Mouse (Mus musculus): ENCODE measurements around the gene Myo6.
A peak's percentile ranks its signal among the peaks of the same experiment; 100 is the strongest.

Myo6 gene

DNA sequence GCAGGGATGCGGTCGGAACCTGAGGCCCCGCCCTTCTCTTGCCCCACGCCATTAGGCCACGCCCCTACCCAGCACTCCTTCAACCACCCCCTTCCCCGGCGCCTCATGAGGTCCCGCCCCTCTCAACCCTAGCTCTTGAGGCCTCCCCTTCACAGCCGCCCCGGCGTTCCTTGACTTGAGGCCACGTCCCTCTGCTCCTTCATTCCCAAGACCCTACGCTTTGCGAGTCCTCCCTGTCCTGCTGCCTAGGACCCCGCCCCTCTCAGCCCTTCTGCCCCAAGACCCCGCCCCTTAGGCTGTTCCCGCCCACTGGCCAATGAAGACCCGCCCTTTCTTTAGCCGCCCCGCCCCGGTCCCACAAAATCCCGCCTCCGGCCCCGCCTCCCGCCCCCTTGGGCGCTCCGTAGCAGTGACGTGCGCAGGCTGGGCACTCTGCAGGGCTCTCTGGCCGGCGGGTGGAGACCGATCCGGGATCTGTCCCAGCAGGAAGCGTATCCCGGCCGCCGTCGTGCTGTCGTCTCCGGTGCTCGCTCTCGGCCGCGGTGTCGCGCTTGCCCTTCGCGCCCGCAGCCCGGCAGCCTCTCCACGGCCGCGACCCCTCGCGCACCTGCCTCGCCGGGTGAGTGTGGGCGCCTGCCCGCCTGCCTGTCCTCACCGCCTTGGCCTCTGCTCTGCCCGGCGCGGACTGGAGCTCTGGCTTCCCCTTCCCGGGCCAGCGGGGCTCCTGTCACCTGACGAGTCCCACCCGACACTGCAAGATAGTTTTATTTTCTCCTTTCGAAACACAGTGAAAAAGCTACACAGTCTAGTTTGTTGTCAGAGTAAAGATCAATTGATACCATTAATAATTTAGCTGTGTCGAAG lies at the start of gene Myo6:
TSS of gene Myo6 (plus strand) at position 421 of the 864 bp plus-strand sequence.
- DNase-seq, result peak; percentile 93

DNA sequence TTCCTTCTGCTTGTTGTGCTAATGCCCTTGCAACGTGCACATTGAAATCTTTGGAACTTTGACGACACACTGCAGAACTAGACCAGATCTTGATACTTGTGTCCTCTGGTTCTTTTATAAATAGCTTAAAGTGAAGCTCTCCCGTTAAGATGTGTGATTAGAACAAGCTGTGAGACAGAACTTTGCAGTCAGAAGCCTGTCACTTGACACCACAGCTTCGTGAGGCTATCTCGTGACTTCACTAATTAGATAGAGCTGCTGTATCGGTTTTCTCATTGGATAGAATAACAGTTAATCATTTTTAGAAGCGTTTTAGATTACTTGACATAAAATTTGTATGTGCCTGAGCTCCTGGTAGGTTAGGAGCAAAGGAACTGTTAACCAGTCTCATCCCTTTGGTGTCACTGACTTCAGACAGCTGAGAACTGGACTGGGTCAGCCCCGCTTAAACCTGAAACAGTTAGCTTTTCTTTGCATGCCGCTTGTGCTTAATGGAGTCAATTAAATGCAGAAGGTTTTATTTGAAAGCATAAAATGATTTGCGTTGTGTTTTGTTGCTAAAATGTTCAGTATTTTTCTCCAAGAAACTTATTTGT lies 18.7 kb upstream of the Myo6 start:
- no peak for DNase-seq

DNA sequence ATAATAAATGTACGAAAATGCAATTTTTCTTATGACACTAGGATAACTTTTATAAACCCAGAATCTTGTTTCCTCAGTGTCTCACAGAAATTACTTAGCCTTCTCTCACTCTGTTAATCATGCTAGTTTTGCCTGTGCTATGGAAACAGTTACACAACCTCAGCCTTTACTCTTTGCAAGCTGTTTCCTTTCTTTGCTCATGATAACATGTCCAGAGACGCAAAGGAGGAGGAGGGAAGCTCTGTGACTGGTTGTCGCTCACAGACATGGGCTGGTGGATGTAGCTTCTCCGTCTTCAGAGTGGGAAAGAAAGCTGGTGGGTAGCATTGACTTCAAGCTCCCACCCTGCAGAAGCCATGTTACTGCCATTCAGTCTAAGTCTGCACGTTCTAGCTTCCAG lies 15.2 kb upstream of the Myo6 start:
- no peak for DNase-seq

DNA sequence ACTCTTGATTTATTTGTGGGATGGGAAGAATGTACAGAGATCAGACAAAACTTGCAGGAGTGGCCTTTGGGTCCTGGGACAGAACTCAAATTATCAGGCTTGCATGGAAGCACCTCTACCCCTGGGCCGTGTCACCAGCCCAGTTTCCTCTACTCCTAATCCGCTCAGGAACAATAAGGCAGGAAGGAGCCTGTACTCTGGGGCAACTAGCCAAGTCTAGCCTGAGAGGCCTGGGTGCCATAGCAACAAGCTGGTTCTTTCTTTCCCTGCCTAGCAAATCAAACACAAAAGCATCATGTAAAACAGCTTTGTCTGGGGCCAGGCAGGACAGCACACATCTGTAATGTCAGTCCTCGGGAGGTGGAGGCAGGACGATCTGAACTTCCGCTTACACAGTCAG lies 9.6 kb upstream of the Myo6 start:
- DNase-seq, result no peak

DNA sequence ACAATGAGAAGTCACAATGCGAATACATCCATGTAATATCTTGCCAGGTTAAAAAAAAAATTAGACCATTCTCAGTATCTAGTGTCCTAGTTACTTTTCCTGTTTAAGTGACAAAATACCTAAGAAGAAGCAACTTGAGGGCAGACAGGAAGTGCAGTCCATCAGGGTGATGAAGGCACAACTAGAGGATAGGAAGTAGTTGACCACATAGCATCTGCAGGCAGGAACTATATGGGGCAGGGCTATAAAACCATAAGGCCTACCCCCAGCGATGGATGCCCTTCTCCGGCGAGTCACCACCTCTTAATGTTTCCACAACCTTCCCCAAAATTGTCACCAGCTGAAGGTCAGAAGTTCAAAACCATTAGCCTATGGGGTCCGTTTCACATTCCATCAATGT lies 8.1 kb upstream of the Myo6 start:
- DNase-seq, result no peak

DNA sequence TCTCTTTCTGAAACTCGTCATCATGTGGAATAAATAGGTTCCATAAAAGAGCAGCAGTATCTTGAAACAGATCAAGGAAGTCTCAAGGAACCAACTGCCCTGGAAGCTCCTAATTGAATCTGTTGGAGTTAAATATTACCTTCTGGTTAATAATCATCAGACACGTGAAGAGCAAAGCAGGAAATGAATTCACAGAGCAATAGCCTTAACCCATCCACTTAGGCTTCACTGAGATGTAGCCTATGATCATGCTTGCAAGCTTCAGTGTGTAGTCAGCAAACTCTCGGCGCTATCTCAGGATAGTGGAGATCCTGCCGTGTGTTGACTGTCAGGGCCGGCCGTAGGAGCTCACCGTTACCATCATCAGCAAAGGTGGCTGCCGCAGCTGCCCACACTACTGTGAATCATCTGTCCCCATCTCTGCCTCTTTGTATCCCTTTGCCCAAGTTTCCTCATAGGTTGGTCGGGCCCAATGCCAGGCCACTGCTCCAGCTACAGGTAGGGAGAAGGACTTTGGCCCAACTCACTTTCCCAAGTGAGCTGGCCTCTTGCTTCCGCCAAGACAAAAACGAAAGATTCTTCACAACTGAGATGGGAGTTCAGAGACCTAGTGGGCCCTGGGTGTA lies 6.9 kb upstream of the Myo6 start:
- DNase-seq, result no peak

DNA sequence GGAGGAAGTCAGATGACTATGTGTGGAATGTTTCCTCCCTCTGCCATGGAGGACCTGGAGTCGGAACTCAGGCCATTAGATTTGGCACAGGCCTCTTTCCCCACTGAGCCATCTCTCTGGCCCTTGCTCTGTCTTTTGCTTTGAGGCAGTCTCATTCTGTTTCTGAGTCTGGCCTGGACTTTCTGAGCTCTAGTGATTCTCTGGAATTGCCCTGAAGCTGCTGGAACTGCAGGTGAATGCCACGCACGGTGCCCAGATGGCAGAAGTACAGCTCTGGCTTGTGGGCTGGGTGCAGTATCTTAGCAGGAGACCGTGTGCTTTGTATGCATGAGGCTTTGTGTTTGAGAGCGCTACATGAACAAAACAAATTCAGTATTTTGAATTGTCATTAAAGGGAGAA lies 5.9 kb upstream of the Myo6 start:
- DNase-seq, result no peak

DNA sequence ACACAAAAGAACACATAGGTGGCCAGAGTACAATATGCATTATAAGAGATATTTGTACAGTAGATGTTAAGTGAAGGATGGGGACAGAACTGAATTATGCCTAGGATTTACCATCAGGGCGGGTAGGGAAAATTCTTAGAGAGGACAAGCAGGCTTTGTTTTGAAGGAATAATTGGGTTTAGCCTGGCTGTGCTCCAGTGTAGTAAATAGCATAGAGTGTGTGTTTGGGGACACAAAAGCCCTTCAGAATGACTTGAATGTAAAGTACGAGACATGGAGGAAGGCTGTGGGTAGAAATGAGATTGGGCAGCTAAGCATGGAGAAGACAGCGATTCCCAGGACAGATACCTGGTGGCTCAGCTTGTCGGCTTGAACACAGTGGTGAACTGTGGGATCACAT lies 3.4 kb upstream of the Myo6 start:
- no peak for DNase-seq

DNA sequence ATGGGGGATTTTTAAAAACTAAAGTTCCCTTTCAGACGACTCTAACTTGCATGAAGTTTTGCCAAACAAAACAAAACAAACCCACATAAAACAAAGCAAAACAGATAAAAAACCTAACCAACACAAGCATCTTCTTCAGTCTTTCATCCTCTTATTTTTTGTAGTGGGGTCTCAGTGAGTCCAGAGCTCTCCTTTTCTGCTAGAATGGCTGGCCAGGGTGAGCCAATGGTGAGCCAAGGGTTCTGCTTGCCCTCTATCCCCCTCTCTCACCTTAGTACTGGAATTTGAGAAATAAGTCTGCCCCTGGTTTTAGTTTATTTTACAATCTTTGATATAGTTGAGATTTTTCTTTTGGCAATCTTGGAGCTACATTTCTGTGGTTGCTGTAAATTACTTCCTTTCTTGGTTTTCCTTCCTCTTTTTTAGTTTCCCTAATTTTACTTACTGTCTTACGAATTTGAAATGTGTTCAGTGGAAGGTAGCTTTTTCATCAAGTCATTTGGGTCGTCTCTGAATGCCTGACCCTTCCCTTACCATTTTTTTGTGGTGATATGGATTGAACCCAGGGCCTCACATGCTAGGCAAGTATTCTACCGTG lies 1.6 kb upstream of the Myo6 start:
- DNase-seq, result no peak

DNA sequence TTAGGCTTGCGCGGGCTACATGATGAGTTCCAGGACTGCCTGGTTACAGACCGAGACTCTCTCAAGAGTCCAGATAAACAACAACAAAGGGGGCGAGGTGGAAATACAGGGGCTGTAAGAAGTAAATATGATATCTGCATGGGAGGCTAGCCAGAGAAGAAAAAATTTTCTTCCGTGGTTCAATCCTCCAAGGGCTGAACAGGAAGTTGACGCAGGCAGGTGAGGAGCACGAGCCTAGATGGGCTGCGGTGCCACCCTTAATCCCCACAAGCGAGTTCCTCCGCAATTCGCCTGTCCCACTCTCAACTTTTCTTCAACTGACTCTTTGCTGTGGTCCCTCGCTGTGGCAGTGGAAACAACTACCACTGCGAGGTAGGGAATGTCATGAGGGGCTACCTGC lies 640 bp upstream of the Myo6 start:
- peak; percentile 72 for DNase-seq

DNA sequence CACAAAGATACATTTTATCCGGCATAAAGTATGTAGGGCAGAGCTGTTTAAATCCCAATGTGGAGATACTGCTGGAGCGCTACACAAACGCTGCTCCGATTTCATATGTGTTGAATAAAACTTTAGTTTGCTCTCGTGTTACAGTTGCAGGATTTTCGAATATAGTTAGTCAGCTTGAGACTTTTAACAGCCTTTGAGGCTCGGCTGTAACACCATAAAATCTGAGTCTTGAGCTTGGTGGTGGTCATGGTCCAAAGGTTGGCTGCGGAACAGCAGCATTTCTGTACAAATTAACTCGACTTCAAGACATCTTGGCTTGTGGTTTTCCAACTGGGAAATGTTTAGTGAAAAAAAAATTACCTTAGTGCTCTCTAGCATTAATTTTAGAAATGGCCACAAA lies 859 bp downstream of the Myo6 start:
- DNase-seq, result no peak

DNA sequence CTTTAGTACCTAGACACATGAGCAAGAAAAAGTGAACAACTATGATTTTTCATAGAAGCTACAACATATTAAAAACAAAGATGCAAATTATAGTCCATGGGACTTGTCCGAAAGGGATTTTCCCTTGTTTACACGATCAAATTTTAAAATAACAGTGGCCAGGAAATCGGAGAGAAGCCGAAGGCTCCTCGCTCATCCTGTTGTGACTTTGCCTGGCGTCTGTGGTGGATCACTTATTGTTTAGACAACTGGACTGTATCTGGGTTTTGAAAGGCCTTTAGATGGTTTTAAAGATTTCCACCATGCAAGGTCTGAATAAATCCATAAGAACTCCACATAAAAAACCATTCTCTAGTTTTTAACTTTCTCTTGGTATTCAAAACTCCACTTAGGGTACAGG lies 1.6 kb downstream of the Myo6 start:
- no peak for DNase-seq

DNA sequence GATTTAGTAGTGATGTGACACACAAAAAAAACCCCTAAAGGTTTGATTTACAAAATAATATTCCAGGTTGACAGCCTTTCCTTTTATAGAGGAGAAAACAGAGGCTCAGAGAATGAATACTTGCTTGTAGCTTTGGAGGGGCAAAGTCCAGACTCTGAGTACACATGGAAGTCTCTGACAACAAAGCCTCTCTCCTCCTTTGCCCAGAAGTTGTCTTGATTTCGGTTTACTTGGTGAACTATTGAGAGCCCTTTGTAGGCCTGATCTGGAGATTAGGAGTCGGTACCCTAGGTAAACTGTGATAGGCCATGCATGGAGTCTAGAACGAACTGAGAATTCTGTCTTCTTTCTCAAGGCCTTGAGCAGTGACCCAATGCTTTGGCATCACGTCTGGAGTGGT lies 2.3 kb downstream of the Myo6 start:
- DNase-seq, result no peak

DNA sequence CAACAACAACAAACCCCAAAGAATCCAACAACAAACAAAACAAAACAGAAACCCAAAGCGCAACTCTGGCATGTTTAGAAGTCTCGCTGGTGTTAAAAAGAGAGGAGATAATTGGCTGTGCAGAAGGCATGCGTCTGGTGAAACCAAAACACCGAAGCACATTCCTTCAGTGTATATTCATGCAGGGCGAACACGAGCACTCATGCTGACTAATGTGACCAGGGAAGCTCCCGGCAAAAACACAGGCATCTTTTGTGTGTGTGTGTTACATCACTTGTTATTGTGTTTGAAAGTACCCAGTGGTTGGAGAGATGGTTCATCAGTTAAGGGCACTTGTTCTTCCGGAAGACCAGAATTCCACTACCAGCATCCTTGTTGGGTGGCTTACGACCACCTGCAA lies 4.7 kb downstream of the Myo6 start:
- DNase-seq, result no peak

DNA sequence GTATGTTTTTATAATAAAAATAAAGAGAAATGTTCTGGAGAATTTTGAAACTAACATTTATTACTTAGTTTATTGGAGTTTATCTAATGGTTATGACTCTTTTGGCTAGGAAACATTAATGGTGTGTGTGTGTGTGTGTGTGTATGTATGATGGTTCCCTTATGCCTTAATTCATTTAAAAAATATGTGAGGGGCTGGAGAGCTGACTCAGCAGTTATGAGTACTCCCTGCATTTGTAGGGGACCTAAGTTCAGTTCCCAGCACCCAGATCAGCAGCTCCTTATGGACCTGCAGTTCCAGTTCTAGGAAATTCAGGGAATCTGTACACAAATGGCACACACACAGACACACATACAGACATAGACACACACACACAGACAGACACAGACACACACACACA lies 6.4 kb downstream of the Myo6 start:
- DNase-seq, result no peak

DNA sequence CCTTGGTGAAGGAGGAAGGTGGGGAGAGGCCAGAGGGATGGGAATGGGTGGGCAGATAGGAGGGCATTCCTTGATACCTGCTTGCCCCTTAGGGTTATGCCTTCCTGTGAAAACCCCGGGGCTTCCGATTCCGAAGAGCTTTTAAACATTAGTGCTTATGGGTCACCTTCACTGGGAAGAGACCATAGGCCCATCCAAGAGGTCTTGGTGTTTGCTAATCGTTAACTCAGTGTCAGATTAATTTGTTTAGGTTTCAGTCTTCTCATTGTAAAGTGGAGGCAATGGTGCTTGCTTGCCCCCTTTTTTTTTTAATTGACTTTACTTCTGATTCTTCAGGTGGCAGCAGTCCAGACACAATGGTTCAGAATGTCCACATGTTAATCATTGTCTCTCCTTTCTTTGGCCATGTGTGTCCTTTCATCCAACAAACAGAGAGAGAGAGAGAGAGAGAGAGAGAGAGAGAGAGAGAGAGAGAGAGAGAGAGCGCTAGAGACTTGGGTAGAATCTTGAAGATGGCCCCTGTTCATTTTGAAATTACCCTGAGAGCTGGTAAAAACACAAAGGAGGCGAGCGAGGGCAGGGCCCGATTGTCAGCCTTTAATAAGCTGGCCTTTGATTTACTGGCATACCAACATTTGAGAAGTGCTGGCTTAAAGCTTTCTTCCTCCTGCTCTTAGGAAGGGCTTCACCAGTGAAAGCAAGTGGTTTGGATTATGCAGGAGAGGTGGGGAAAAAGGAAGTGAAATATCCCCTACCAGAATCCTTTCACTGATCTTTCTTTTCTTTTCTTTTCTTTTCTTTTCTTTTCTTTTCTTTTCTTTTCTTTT lies 7.8 kb downstream of the Myo6 start:
- no peak for DNase-seq

DNA sequence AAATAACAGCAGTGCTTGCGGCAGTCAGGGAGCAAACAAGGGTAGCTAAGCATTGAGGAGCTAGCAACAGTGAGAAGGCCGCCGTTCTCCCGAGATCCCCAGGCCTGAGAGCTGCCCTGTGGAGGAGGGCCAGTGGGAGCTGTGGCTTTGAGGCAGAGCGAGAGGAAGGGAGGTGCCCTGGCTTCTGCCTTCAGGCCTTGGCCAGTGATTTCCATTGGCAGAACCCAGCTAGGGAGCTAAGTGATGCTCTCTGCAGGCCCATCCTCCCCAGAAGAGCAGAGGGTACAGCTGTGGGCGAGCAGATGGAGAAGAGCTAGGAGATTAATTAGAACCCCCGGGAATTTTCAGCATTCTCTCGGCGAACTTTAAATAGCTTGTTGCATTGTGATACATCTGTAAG lies 8.8 kb downstream of the Myo6 start:
- peak; percentile 51 for DNase-seq

DNA sequence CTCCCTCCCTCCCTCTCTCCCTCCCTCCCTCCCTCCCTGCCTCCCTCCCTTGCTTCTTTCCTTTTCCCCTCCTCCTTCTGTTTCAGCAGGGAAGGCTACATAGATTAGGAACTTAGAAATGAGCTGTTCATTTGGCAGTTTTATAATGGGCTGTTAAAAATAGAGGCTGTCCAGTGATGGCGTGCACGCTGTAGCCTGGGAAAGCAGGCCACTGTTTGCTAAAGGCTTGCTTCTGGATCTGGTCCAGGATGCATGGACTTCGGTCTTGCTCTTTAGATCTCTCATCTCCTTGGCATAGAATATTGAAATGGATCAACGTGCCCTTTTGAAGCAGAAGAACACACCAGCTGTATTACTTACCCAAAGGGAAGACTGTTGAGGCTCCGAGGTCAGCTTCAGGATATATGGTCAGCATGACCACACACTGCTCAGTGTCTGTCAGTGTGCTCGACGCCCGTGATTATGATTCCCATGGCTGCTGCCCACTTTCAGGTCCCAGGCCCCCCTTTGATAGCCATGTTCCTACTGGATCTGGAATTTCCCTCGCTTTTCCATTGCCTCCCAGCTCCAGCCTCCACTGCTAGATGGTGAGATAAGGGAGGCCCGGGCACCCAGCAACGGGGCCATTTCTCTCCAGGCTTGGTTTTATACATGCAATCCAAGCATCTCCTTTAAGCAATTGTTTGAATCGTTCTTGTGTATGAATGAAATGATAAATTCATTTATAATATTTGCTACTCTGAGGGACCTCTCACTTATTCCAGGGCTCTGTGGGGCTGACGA lies 12.1 kb downstream of the Myo6 start:
- DNase-seq, result peak; percentile 37

DNA sequence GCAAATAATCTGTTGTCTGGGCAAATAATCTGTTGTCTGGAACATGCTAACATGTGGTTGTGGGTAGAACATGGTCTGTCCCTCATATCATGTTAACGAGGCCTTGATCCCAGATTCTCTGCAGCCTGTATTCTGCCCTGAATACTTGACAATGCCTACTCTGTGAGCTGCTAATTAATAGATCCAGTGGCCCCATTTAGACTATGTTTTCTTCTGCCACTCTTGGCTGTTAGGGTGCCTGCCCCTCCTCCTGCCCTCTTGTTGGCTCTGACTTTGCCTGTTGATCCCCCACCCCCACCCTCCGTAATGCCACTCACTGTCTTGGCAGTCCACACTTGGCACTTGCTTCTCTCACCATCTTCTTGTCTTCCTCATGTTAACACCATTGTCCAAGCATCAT lies 13.8 kb downstream of the Myo6 start:
- DNase-seq, result no peak

DNA sequence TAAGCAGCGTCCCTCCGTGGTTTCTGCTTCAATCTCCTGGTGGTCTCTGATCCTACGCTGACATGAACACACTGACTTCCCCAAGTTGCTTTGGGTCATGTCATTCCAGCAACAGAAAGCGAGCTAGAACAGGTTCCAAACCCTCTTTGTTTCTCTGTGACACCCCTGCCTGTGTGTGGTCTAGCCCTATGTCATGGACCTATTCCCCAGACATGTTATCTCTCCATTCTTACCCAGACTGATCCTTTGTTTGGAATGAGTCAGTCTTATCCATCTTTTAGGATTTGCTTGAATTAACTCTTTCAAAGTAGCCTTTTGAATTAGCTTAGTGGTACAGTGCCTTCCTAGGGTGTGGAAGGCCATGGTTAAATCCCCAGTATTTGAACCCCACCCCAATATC lies 14.9 kb downstream of the Myo6 start:
- DNase-seq, result no peak

DNA sequence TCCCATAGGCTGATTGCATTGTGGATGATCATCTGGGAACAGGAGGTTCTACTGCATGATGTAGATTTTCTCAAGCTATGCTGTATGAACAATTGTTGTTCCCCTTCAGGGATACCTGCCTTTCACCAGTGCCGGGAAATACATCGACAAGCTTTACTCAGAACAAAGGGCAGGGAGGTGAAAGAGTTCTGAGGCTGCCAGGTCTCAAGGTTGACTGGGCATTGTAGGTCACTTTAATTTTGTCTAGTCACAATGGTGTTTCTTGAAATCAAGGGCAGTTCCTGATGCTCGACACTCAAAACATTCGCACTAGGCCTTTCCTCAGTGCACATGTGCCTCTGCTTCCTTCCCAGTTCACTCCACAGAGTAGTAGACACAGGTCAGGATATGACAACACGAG lies 15.9 kb downstream of the Myo6 start:
- DNase-seq, result no peak

DNA sequence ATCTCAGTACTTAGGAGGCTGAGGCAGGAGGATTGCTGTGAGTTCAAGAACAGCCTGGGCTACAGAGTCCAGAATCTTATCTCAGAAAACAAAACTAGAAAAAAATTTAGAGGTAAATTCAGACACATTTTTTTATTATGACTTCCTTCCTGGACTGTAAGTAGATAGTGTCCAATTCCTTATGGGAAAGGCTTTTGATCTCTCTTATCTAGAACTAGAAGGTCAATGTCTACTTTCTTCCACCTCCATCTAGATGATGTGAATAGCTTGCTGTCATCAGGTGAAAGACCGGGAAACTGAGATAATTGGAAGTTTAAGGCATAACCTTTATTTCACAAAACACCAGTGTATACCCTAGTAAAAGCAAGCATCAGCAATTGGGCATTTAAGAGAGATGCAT lies 16.9 kb downstream of the Myo6 start:
- DNase-seq, result no peak

All from cerebellum, adult 9-10 months (tissue).